Mouse (Mus musculus) retina, adult 2 months (tissue): ENCODE measurements at regions not wholly inside any gene's neighbourhood (a gene's known extent, or its start where the extent isn't known, plus 50 kb on each side); places are given as distances from the start of the nearest gene placed in this dataset.

Source experiments
- DNase-seq: peaks from one replicate; pipeline ENCODE4 v3.0.0-alpha.2; 2012; ENCODE audit warnings: low read depth, low spot score

GRCm38 (mm10) chr9:41229225-41229582 lies 67.7 kb upstream of the Ubash3b start:
- no peak for DNase-seq

GRCm38 (mm10) chr9:41228425-41229224 lies 67.1 kb upstream of the Ubash3b start:
- DNase-seq = peak; percentile 69

- DNase-seq = no peak
Observed at GRCm38 (mm10) chr9:41223406-41223805, 61.9 kb upstream of the Ubash3b start.

GRCm38 (mm10) chr9:41222346-41223015 lies 61.0 kb upstream of the Ubash3b start:
- no peak for DNase-seq

- DNase-seq = no peak
Observed at GRCm38 (mm10) chr9:41221110-41221790, 59.8 kb upstream of the Ubash3b start.

GRCm38 (mm10) chr9:41220105-41220669 lies 58.7 kb upstream of the Ubash3b start:
- no peak for DNase-seq

- no peak for DNase-seq
Observed at GRCm38 (mm10) chr9:41218702-41219101, 57.2 kb upstream of the Ubash3b start.

GRCm38 (mm10) chr9:41216248-41216647 lies 54.8 kb upstream of the Ubash3b start:
- DNase-seq = no peak

- no peak for DNase-seq
Observed at GRCm38 (mm10) chr9:41215026-41215425, 53.5 kb upstream of the Ubash3b start.

GRCm38 (mm10) chr9:41212943-41213529 lies 51.5 kb upstream of the Ubash3b start:
- DNase-seq = no peak

GRCm38 (mm10) chr9:41212303-41212901 lies 50.9 kb upstream of the Ubash3b start:
- no peak for DNase-seq

- DNase-seq = no peak
Observed at GRCm38 (mm10) chr9:41211865-41212302, 50.4 kb upstream of the Ubash3b start.
